Mouse (Mus musculus): ENCODE results near the gene Gm20517.
"Not testable (repeated sequence)": the region's sequence is repeated elsewhere in the genome, so short reads cannot be mapped to it uniquely, and the experiment has no call there.

The Gm20517 gene

GRCm38 (mm10) chr17:47596162-47596838 is 15.1 kb upstream of the Gm20517 start:
- no peak for DNase-seq (ENCODE audit: low read depth, low spot score)

GRCm38 (mm10) chr17:47596839-47597164 is 14.6 kb upstream of the Gm20517 start:
- DNase-seq (ENCODE audit: low read depth, low spot score): no peak

GRCm38 (mm10) chr17:47597261-47597660 is 14.1 kb upstream of the Gm20517 start:
- no peak for DNase-seq (ENCODE audit: low read depth, low spot score)

- peak; percentile 54 for DNase-seq (ENCODE audit: low read depth, low spot score)
These were observed 13.4 kb upstream of the Gm20517 start for GRCm38 (mm10) chr17:47597838-47598579.

- DNase-seq (ENCODE audit: low read depth, low spot score): not testable (repeated sequence)
These were observed 12.6 kb upstream of the Gm20517 start for GRCm38 (mm10) chr17:47598580-47599304.

- DNase-seq (ENCODE audit: low read depth, low spot score): no peak
These were observed 11.7 kb upstream of the Gm20517 start for GRCm38 (mm10) chr17:47599511-47600297.

- DNase-seq (ENCODE audit: low read depth, low spot score): no peak
These were observed 10.6 kb upstream of the Gm20517 start for GRCm38 (mm10) chr17:47600601-47601388.

GRCm38 (mm10) chr17:47601389-47601755 is 10.0 kb upstream of the Gm20517 start:
- no peak for DNase-seq (ENCODE audit: low read depth, low spot score)

- no peak for DNase-seq (ENCODE audit: low read depth, low spot score)
These were observed 9.1 kb upstream of the Gm20517 start for GRCm38 (mm10) chr17:47602289-47602688.

GRCm38 (mm10) chr17:47606220-47606619 is 5.2 kb upstream of the Gm20517 start:
- DNase-seq (ENCODE audit: low read depth, low spot score): no peak

GRCm38 (mm10) chr17:47609182-47609581 is 2.2 kb upstream of the Gm20517 start:
- no peak for DNase-seq (ENCODE audit: low read depth, low spot score)

- no peak for DNase-seq (ENCODE audit: low read depth, low spot score)
These were observed 233 bp downstream of the Gm20517 start for GRCm38 (mm10) chr17:47611661-47611982.

- DNase-seq (ENCODE audit: low read depth, low spot score): no peak
These were observed 2.6 kb downstream of the Gm20517 start for GRCm38 (mm10) chr17:47614018-47614417.

- DNase-seq (ENCODE audit: low read depth, low spot score): no peak
These were observed 4.7 kb downstream of the Gm20517 start for GRCm38 (mm10) chr17:47616119-47616518.

- no peak for DNase-seq (ENCODE audit: low read depth, low spot score)
These were observed 5.3 kb downstream of the Gm20517 start for GRCm38 (mm10) chr17:47616652-47617051.

- DNase-seq (ENCODE audit: low read depth, low spot score): no peak
These were observed 6.4 kb downstream of the Gm20517 start for GRCm38 (mm10) chr17:47617605-47618307.

- no peak for DNase-seq (ENCODE audit: low read depth, low spot score)
These were observed 7.3 kb downstream of the Gm20517 start for GRCm38 (mm10) chr17:47618556-47619311.

- peak; percentile 24 for DNase-seq (ENCODE audit: low read depth, low spot score)
These were observed 11.6 kb downstream of the Gm20517 start for GRCm38 (mm10) chr17:47622912-47623554.

- not testable (repeated sequence) for DNase-seq (ENCODE audit: low read depth, low spot score)
These were observed 13.2 kb downstream of the Gm20517 start for GRCm38 (mm10) chr17:47624572-47624971.

All from skeletal muscle tissue, adult 2 months (tissue).